In the genomic region with DNA sequence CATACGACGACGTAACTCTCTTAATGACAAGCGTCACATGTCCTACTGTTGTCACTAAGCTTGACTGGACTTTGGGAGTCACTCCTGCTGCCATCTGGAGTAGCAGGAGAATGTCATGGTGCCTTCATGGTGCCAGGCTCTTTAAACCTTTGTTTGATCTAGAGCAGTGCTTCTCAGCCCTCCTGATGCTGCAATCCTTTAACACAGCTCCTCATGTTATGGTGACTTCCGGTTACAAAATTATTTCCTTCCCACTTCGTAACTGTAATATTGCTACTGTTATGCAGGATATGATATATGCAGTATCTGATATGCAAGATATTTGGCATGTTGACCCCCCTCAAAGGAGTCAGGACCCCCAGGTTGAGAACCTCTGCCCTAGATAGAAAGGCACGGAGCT, we compare ENCODE assay signal across 31 mouse cellular contexts. TPM values are rescaled to one million over a fixed set of nuclear protein-coding genes. Genes with fewer than 3 reads are reported as not detected.
DNase-seq lines count a peak whose midpoint lies in the region; ATAC-seq and TF ChIP-seq lines count a peak whose summit lies in the region.
"Had no signal": no experiment of that assay in that cellular context is flagged by ENCODE, and none has a peak within 500 bp of the region (broad histone marks: within the 10 kb centered on the region; RNA-seq: fewer than 3 reads in every experiment).

No protein-coding gene starts in this region.

- H3K27me3 ChIP-seq in lung, postnatal 0 days (replicated peaks; ENCODE audit: insufficient read depth, low read length), result no peaks in the 10 kb centered on the region
- H3K27me3 ChIP-seq in limb, embryonic 12.5 days, result no peaks in the 10 kb centered on the region
- H3K27me3 ChIP-seq in stomach, embryonic 16.5 days (ENCODE audit: control insufficient read depth, insufficient read depth, low read length), result no peaks in the 10 kb centered on the region
- H3K27me3 ChIP-seq in hindbrain, embryonic 12.5 days, result no peaks in the 10 kb centered on the region
- H3K27me3 ChIP-seq: embryonic facial prominence, embryonic 12.5 days; midbrain, embryonic 12.5 days had no signal

- no peak overlapping the region for H3K4me3 ChIP-seq in lung, postnatal 0 days (ENCODE audit: low read depth, low read length)
- H3K4me3 ChIP-seq in limb, embryonic 12.5 days (replicated peaks), result no peak overlapping the region
- no peak overlapping the region for H3K4me3 ChIP-seq in stomach, embryonic 16.5 days (replicated peaks; ENCODE audit: low read length)
- H3K4me3 ChIP-seq in hindbrain, embryonic 12.5 days, result no peak overlapping the region
- H3K4me3 ChIP-seq: embryonic facial prominence, embryonic 12.5 days; midbrain, embryonic 12.5 days had no signal

- no peak for DNase-seq in lung, postnatal 0 days (ENCODE audit: low spot score)
- no peak for DNase-seq in lung, postnatal 14 days
- no peak for DNase-seq in layer of hippocampus, postnatal 10 days (ENCODE audit: low spot score in 2 of 2)
- DNase-seq: adrenal gland, postnatal 25 days; cerebellum, adult 8-10 months; cerebellum, postnatal 25 days; gastrocnemius, postnatal 25 days; heart, adult 18-20 months; heart, postnatal 4 days; kidney, adult 8-10 months; kidney, postnatal 4 days; layer of hippocampus, postnatal 36 days; left cerebral cortex, postnatal 4 days; lung, adult 18-20 months; lung, postnatal 10 days; retina, postnatal 1 day; right cerebral cortex, postnatal 14 days had no signal

- H3K9me3 ChIP-seq in lung, postnatal 0 days (ENCODE audit: low read length), result no peaks in the 10 kb centered on the region
- H3K9me3 ChIP-seq in limb, embryonic 12.5 days, result peaks cover 11% of the 10 kb centered on the region
- no peaks in the 10 kb centered on the region for H3K9me3 ChIP-seq in stomach, embryonic 16.5 days (replicated peaks; ENCODE audit: control insufficient read depth, low read length)
- H3K9me3 ChIP-seq in hindbrain, embryonic 12.5 days (replicated peaks), result 0 out of 2 replicates have a peak, but pooled peaks cover 6% of the 10 kb centered on the region
- H3K9me3 ChIP-seq: midbrain, embryonic 12.5 days had no signal

- peak overlapping the region; percentile 57; the same call in 1 of the 2 replicates for H3K27ac ChIP-seq in lung, postnatal 0 days (ENCODE audit: low read length)
- 0 out of 2 replicates have a peak overlapping the region, but pooled peaks have one; percentile 7 for H3K27ac ChIP-seq in limb, embryonic 12.5 days
- H3K27ac ChIP-seq in stomach, embryonic 16.5 days (ENCODE audit: low read length), result peak overlapping the region; percentile 81; the same call in 1 of the 2 replicates
- no peak overlapping the region for H3K27ac ChIP-seq in hindbrain, embryonic 12.5 days
- H3K27ac ChIP-seq: embryonic facial prominence, embryonic 12.5 days; hindbrain, embryonic 14.5 days; kidney, postnatal 0 days; midbrain, embryonic 12.5 days had no signal

- no peak for TF ChIP-seq CTCF in lung, postnatal 0 days (IDR thresholded peaks at IDR 0.05)

- H3K4me1 ChIP-seq in lung, postnatal 0 days (ENCODE audit: insufficient read depth, low read depth, low read length), result no peaks in the 10 kb centered on the region; the same call in 1 of the 2 replicates
- peaks cover 9% of the 10 kb centered on the region for H3K4me1 ChIP-seq in limb, embryonic 12.5 days (replicated peaks)
- no peaks in the 10 kb centered on the region for H3K4me1 ChIP-seq in stomach, embryonic 16.5 days (ENCODE audit: control insufficient read depth, insufficient read depth, low read length)
- peaks cover 2% of the 10 kb centered on the region; the same call in 1 of the 2 replicates for H3K4me1 ChIP-seq in hindbrain, embryonic 12.5 days
- H3K4me1 ChIP-seq: embryonic facial prominence, embryonic 12.5 days; midbrain, embryonic 12.5 days had no signal

- no peak overlapping the region for H3K9ac ChIP-seq in lung, postnatal 0 days (replicated peaks; ENCODE audit: low read depth)
- H3K9ac ChIP-seq in limb, embryonic 12.5 days (replicated peaks), result no peak overlapping the region
- H3K9ac ChIP-seq in stomach, embryonic 16.5 days (ENCODE audit: low read length), result no peak overlapping the region
- no peak overlapping the region for H3K9ac ChIP-seq in hindbrain, embryonic 12.5 days
- H3K9ac ChIP-seq: embryonic facial prominence, embryonic 12.5 days; hindbrain, embryonic 14.5 days; midbrain, embryonic 12.5 days had no signal

- ATAC-seq in lung, postnatal 0 days, result no peak
- 0 out of 2 replicates have a peak, but pooled peaks have one; percentile 36 for ATAC-seq in common myeloid progenitor, adult 5-6 weeks (replicated peaks; ENCODE audit: low read depth, poor library complexity, severe bottlenecking)
- no peak for ATAC-seq in limb, embryonic 12.5 days (ENCODE audit: insufficient number of reproducible peaks, insufficient read depth, low FRiP score, low TSS enrichment, low read depth)
- ATAC-seq in stomach, embryonic 16.5 days (ENCODE audit: insufficient read depth, low FRiP score), result no peak
- no peak for ATAC-seq in hindbrain, embryonic 12.5 days (ENCODE audit: low FRiP score)
- ATAC-seq: CD4-positive, CD25-positive, alpha-beta regulatory T cell, adult 4 months; forebrain, embryonic 14.5 days had no signal

- WGBS in lung, postnatal 0 days, result 79% methylated on average over 7 of the region's 7 CpGs
- 83% methylated on average over 7 of the region's 7 CpGs for WGBS in limb, embryonic 12.5 days
- WGBS in stomach, embryonic 16.5 days, result 78% methylated on average over 7 of the region's 7 CpGs
- 84% methylated on average over 7 of the region's 7 CpGs for WGBS in hindbrain, embryonic 12.5 days

- TF ChIP-seq EP300 in lung, postnatal 0 days (IDR thresholded peaks at IDR 0.05), result no peak

- peaks cover 6% of the 10 kb centered on the region; the same call in 1 of the 2 replicates for H3K36me3 ChIP-seq in lung, postnatal 0 days (ENCODE audit: insufficient read depth, low read length)
- peaks cover 23% of the 10 kb centered on the region for H3K36me3 ChIP-seq in limb, embryonic 12.5 days
- H3K36me3 ChIP-seq in stomach, embryonic 16.5 days (ENCODE audit: control insufficient read depth, insufficient read depth, low read length), result peaks cover 3% of the 10 kb centered on the region; the same call in 1 of the 2 replicates
- H3K36me3 ChIP-seq in hindbrain, embryonic 12.5 days, result peaks cover 7% of the 10 kb centered on the region; the same call in 1 of the 2 replicates

- H3K4me2 ChIP-seq in lung, postnatal 0 days (replicated peaks; ENCODE audit: low read depth, low read length), result no peak overlapping the region
- H3K4me2 ChIP-seq in limb, embryonic 12.5 days, result no peak overlapping the region
- H3K4me2 ChIP-seq in stomach, embryonic 16.5 days (ENCODE audit: low read depth, low read length), result no peak overlapping the region
- H3K4me2 ChIP-seq in hindbrain, embryonic 12.5 days (replicated peaks), result no peak overlapping the region
- H3K4me2 ChIP-seq: embryonic facial prominence, embryonic 12.5 days; heart, embryonic 11.5 days; hindbrain, embryonic 14.5 days; midbrain, embryonic 12.5 days had no signal

RNA-seq across cellular contexts. Expression of a gene that starts 7.2 kb away (rescaled TPM):
- polyA plus RNA-seq in lung, postnatal 0 days (2015; fragmentation: Nextera tagmentation; extraction: Ambion mirVana), result 29.0 and 33.8 TPM in 2 replicates
- total RNA-seq in common myeloid progenitor, adult 5-6 weeks (2017), result 3.8 TPM in 2 replicates
- polyA plus RNA-seq in limb, embryonic 12.5 days (2016; fragmentation: Nextera tagmentation; extraction: Ambion mirVana), result 41.5 and 42.1 TPM in 2 replicates
- 27.8 and 32.9 TPM in 2 replicates for polyA plus RNA-seq in stomach, embryonic 16.5 days (2015; fragmentation: Nextera tagmentation; extraction: Ambion mirVana)
- total RNA-seq in layer of hippocampus, postnatal 10 days (2021), result 10 to 100 TPM; 21.9 to 23.9 TPM
- 34.9 and 37.7 TPM in 2 replicates for polyA plus RNA-seq in hindbrain, embryonic 12.5 days (2016; fragmentation: Nextera tagmentation; extraction: Ambion mirVana)

RNA-seq across cellular contexts. Expression of a gene that starts 57.0 kb away (rescaled TPM):
- polyA plus RNA-seq in lung, postnatal 0 days (2015; fragmentation: Nextera tagmentation; extraction: Ambion mirVana), result not detected in 2 replicates
- not detected in 2 replicates for total RNA-seq in common myeloid progenitor, adult 5-6 weeks (2017)
- 0.11 TPM in 1 of 2 replicates, not detected in the other for polyA plus RNA-seq in limb, embryonic 12.5 days (2016; fragmentation: Nextera tagmentation; extraction: Ambion mirVana)
- polyA plus RNA-seq in stomach, embryonic 16.5 days (2015; fragmentation: Nextera tagmentation; extraction: Ambion mirVana), result 0.09 and 0.10 TPM in 2 replicates
- not detected for total RNA-seq in layer of hippocampus, postnatal 10 days (2021)
- polyA plus RNA-seq in hindbrain, embryonic 12.5 days (2016; fragmentation: Nextera tagmentation; extraction: Ambion mirVana), result 0.12 and 0.22 TPM in 2 replicates
- total RNA-seq: gastrocnemius, postnatal 25 days; heart, adult 18-20 months; heart, postnatal 4 days; layer of hippocampus, adult 8-10 months; layer of hippocampus, postnatal 36 days; left cerebral cortex, postnatal 4 days had no signal
- polyA plus RNA-seq: CD4-positive, CD25-positive, alpha-beta regulatory T cell, adult 4 months; heart, embryonic 11.5 days; heart, postnatal 0 days; neural tube, embryonic 14.5 days had no signal
